Mouse (Mus musculus): ENCODE data around the gene Olfr763.
A peak's percentile ranks its signal among the peaks of the same experiment; 100 is the strongest.
"Not testable (repeated sequence)": the region's sequence is repeated elsewhere in the genome, so short reads cannot be mapped to it uniquely, and the experiment has no call there.

Gene Olfr763

DNA sequence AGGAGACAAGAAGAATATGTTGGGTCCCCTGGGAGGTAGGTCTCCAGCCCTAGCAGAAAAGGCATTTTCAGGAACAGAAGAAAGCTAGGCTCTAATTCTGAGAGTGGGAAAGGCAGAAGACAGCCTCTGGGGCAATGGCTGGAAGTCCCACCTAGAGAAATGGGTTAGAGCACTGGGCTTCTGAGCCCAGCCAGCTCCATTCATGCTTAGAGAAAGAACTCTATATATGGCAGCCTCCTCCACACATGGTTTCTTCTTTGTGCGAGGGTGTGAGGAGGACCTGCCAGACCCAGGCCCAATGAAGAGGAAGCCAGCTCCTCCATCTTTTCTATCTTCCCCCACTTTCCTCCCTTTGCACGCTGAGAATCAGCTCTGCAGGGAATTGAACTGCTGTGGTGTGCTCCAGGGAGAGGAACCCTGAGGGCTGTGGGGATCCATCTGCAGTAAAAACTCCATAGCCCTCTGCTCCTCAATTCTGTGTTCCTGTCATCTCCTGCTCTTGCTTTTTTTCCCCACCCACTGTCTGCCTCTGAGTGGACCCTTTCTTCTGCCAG, at the start of gene Olfr763:
TSS of gene Olfr763 (plus strand) at position 504 of the 554 bp plus-strand sequence.
- no peak for DNase-seq (ENCODE audit: low read depth, low spot score)

DNA sequence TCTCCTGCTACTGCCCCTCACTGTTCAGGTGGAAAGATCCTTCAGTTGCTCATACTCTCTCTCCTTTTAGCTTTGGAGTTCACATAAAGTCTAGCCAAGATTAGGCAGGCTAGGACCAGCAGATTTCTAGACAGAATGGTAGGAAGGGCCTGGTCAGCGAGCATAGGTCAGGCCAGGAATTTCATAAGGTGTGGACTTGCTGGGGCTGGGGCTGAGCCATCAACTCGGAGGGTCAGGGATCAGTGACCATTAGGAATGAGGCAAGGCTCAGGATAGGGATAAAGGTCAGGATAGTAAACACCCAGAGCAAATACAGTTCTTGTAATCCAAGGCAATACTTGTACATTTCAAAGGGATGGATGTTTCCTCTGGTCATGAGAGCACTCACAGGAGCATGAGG, 45.6 kb upstream of the Olfr763 start:
- DNase-seq (ENCODE audit: low read depth, low spot score), result no peak

- no peak for DNase-seq (ENCODE audit: low read depth, low spot score)
Observed at GRCm38 (mm10) chr10:128965871-128966270, 44.7 kb upstream of the Olfr763 start.

DNA sequence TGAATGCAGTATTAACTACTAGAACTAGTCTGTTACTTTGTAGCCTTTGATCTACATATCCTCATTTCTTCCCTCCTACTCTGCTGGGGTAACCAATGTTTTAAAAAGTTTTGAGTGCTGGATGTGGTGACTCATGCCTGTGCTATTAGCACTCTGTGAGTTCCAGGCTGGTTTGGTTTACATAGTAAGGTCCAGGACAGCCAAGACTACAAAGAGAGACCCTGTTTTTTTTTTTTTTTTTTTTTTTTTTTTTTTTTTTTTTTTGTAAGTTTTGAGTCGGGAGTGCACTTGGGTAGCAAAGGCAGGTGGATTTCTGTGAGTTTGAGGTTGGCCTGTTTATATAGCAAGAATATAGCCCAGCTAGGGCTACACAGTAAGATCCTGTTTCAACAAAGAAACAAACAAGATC, 42.2 kb upstream of the Olfr763 start:
- DNase-seq (ENCODE audit: low read depth, low spot score), result no peak

DNA sequence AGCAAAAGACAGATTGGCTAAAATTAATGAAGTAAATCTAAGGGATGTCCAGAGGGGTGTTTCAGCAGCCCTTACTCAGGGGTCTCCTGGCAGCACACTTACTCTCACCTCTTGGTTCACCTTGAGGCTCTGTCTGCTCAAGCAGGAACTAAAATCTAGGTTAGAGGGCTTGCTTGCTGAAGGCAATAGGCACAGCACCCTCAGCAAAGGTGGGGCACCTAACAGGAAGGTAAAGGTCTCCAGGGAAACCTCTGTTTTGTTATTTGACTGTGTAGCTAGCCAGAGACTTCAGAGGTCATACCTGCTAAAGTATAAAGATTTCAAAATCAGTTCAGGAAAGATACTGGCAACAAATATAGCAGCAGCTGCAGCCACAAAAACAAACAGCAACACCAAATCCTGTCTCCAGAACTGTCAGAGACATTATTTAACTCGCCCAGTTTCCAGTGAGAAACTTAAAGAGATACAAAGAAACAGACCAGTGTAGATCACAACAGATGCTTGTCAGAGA, 39.8 kb upstream of the Olfr763 start:
- no peak for DNase-seq (ENCODE audit: low read depth, low spot score)

DNA sequence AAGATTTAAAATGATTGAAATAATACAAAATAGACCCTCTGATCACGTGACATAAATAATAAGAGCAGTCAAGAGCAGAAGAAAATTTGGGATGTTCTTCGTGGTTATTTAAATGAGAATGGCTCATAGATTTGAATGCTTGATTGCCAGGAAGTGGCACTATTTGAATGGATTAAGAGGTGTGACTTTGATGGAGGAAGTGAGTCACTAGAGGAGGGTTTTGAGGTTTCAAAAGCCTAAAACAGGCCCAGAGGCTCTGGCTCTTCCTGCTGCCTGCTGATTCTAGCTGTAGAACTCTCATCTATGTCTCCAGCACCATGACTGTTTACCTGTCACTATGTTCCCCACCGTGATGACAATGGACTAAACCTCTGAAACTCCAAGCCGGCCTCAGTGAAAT, 37.8 kb upstream of the Olfr763 start:
- DNase-seq (ENCODE audit: low read depth, low spot score), result no peak

GRCm38 (mm10) chr10:128976395-128976794, 34.2 kb upstream of the Olfr763 start:
- no peak for DNase-seq (ENCODE audit: low read depth, low spot score)

- DNase-seq (ENCODE audit: low read depth, low spot score), result peak; percentile 14
Observed at GRCm38 (mm10) chr10:128977522-128978114, 33.0 kb upstream of the Olfr763 start.

- no peak for DNase-seq (ENCODE audit: low read depth, low spot score)
Observed at GRCm38 (mm10) chr10:128980644-128981365, 29.8 kb upstream of the Olfr763 start.

DNA sequence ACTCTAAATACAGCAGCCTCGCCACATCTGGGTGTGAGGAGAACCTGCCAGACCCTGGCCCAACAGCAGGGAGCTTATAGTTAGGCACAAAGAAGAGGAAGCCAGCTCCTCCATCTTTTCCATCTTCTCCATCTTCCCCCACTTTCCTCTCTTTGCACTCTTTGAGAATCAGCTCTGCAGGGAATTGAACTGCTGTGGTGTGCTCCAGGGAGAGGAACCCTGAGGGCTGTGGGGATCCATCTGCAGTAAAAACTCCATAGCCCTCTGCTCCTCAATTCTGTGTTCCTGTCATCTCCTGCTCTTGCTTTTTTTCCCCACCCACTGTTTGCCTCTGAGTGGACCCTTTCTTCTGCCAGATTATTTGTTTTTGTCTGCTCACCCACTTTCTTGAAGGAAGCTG, 21.5 kb upstream of the Olfr763 start, which contains the start of gene Olfr9:
TSS of gene Olfr9 (plus strand) at position 301 of the 400 bp plus-strand sequence.
- not testable (repeated sequence) for DNase-seq (ENCODE audit: low read depth, low spot score)

DNA sequence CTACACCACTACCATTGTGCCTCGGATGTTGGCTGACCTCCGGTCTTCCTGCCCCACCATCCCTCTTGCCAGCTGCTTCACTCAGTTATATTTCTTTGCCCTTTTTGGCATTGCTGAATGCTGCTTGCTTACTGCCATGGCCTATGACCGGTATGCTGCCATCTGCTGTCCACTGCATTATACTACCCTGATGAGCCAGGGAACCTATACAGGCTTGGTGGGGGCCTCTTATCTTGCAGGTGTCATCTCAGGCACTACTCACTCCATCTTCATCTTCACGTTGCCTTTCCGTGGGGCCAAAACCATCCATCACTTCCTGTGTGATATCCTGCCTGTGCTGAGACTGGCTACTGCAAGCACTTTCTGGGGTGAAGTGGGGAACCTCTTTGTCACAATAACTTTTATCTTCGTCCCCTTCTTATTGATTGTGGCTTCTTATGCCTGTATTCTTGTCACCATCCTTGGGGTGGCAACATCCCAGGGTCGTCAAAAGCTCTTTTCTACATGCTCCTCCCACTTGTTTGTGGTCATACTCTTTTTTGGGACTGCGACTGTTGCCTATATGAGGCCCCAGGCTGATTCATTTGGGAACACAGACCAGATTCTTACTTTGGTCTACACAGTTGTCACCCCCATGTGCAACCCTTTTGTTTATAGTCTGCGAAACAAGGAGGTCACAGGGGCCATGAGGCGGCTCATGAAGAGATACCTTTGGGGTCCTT, 20.3 kb upstream of the Olfr763 start:
- DNase-seq (ENCODE audit: low read depth, low spot score), result not testable (repeated sequence)

DNA sequence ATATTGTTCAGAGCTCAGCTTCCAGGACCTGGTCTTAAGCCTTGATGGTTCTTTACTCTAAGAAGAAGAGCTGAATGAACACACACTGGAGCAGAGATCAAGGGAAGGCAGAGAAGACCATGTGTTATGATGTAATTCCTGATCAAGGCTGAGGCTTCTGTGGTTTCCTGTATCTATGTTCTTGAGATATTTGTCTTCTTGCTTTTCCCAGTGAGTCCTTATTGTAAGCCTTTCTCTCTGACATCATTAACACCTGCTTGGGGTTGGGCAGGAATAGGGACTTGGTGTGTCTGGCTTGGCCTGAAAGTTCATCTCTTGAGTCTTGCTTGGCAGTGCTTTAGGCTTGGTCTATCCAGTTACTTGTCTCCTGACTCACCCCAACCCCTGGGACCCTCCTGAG, 19.6 kb upstream of the Olfr763 start:
- DNase-seq (ENCODE audit: low read depth, low spot score), result no peak

GRCm38 (mm10) chr10:128995796-128996195, 14.8 kb upstream of the Olfr763 start:
- DNase-seq (ENCODE audit: low read depth, low spot score), result no peak

DNA sequence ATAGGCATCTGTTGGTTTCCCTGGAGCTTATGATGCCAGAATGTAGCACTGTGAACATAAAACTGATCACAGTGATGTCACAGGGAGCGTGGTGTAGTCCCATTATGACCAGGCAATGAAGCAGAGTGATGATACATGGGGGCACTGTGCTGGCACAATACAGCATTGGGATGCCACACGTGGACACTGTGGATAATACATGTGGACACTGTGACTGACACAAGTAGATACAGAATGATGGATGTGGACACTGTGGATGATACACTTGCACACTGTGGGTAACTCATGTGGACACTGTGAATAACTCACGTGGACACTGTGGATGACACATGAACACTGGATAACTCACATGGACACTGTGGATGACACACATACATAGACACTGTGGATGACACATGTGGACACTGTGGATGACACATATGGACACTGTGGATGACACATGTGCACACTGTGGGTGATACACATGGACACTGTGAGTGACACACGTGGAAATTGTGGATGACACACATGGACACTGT, 14.0 kb upstream of the Olfr763 start:
- no peak for DNase-seq (ENCODE audit: low read depth, low spot score)

- DNase-seq (ENCODE audit: low read depth, low spot score), result no peak
Observed at GRCm38 (mm10) chr10:129004032-129004920, 6.3 kb upstream of the Olfr763 start.

DNA sequence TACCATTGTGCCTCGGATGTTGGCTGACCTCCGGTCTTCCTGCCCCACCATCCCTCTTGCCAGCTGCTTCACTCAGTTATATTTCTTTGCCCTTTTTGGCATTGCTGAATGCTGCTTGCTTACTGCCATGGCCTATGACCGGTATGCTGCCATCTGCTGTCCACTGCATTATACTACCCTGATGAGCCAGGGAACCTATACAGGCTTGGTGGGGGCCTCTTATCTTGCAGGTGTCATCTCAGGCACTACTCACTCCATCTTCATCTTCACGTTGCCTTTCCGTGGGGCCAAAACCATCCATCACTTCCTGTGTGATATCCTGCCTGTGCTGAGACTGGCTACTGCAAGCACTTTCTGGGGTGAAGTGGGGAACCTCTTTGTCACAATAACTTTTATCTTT, 920 bp downstream of the Olfr763 start:
- DNase-seq (ENCODE audit: low read depth, low spot score), result not testable (repeated sequence)

DNA sequence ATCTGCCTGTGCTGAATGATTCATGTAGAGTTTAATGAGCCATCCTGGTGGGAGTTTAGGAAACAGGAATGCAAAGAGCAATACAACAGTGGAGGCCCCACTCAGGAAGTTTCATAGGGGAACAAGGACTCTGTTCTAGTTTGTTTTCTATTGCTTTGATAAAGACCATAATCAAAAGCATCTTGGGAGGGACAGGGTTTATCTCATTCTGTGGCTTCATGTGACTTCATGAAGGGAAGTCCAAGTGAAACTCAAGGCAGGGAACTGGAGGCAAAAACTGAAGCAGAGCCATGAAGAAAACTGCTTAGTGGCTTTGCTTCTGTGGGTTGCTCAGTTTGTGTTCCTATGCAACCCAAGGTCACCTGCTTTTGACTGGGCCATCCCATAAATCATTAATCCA, 3.9 kb downstream of the Olfr763 start:
- DNase-seq (ENCODE audit: low read depth, low spot score), result no peak

DNA sequence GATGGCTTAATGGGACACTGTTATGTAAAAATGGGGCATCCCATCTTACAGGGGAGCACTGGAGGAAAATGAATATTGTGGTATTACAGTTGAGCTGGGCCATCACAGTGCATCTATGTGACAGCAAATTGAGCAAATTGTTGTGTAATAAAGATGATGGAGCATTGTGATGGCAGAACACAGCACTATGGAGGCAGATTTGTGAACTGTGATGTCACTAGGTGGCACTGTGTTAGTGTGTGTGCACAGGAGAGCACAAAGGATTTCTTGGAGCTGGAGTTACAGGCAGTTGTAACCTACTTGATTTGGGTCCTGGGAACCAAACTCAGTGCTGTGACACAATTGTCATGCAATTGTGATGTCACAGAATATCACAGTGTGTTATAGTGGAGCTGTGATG, 12.7 kb downstream of the Olfr763 start:
- DNase-seq (ENCODE audit: low read depth, low spot score), result no peak

DNA sequence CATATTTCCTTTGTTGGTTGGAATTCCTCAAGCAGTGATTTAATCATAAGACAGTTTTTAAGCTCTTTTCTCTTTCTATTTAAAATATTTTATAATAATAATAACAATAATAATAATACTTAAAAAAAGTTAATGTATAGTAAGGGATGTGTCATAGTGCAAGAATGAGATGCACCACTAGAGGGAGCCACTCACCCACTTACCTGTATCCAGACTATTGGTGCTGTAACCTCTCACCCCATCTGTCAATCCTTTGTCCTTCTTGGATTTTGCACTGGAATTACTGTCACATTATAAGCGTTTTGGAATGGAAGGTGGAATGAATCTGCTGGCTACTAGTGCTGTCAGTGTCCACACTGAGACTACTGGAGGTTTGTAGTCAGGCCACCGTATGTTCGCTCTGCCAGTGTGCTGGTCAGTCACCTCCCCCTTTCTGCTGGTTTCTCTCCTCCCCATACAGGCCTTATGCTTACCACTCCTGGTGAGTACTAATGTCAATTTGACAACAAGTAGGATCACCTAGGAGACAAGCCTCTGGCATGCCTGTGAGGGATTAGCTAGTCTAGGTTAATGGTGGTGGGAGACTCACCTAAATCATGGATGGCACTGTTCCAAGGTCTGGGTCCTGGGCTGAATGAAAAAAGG, 15.5 kb downstream of the Olfr763 start:
- DNase-seq (ENCODE audit: low read depth, low spot score), result no peak

DNA sequence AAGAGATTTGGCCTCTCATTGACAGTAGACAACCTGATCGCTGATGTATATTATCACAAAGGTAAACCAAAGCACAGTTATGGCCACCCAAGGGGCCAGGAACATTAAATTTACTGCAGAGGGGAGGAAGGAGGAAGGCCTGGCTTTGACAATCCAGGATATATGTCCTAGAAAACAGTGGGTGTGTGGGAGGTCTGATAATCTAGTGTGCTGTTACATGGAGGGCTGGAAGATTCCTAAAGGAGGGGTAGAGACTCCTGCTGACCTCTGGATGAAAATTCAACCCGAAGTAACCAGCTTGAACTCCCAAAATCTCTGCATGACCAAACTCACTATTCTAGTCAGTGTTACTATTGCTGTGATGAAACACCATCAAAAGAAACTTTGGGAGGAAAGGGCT, 17.8 kb downstream of the Olfr763 start:
- DNase-seq (ENCODE audit: low read depth, low spot score), result no peak
